Mouse (Mus musculus) liver (tissue): ENCODE measurements around the gene Rarres1.

Experiments used
- DNase-seq: peaks from one replicate; pipeline ENCODE4 v3.0.0-alpha.2; 2020; ENCODE audit warnings: mixed read lengths

Gene Rarres1

GRCm38 (mm10) chr3:67492086-67492869 lies 23.0 kb downstream of the Rarres1 start:
- DNase-seq = no peak

GRCm38 (mm10) chr3:67490156-67490555 lies 25.2 kb downstream of the Rarres1 start:
- DNase-seq = no peak

GRCm38 (mm10) chr3:67485233-67485632 lies 30.1 kb downstream of the Rarres1 start:
- DNase-seq = no peak

- DNase-seq = no peak
Observed at GRCm38 (mm10) chr3:67482400-67482799, 32.9 kb downstream of the Rarres1 start.

- no peak for DNase-seq
Observed at GRCm38 (mm10) chr3:67479806-67480205, 35.5 kb downstream of the Rarres1 start.

- no peak for DNase-seq
Observed at GRCm38 (mm10) chr3:67473438-67473837, 41.9 kb downstream of the Rarres1 start.

- peak; percentile 35 for DNase-seq
Observed at GRCm38 (mm10) chr3:67471408-67472127, 43.8 kb downstream of the Rarres1 start.

- DNase-seq = no peak
Observed at GRCm38 (mm10) chr3:67467281-67467680, 48.0 kb downstream of the Rarres1 start.

GRCm38 (mm10) chr3:67466576-67466975 lies 48.7 kb downstream of the Rarres1 start:
- DNase-seq = no peak

- DNase-seq = peak; percentile 72
Observed at GRCm38 (mm10) chr3:67463450-67464372, 51.6 kb downstream of the Rarres1 start, which contains the start of gene Lxn. TSS of gene Lxn (minus strand) at chr3:67463926.

GRCm38 (mm10) chr3:67463001-67463400 lies 52.3 kb downstream of the Rarres1 start:
- no peak for DNase-seq

GRCm38 (mm10) chr3:67462578-67462977 lies 52.7 kb downstream of the Rarres1 start:
- no peak for DNase-seq

- DNase-seq = no peak
Observed at GRCm38 (mm10) chr3:67462015-67462414, 53.3 kb downstream of the Rarres1 start.

- DNase-seq = no peak
Observed at GRCm38 (mm10) chr3:67459881-67460280, 55.4 kb downstream of the Rarres1 start.

GRCm38 (mm10) chr3:67450601-67451210 lies 64.6 kb downstream of the Rarres1 start:
- no peak for DNase-seq

GRCm38 (mm10) chr3:67449660-67450059 lies 65.7 kb downstream of the Rarres1 start:
- no peak for DNase-seq

- no peak for DNase-seq
Observed at GRCm38 (mm10) chr3:67447143-67447542, 68.2 kb downstream of the Rarres1 start.

- no peak for DNase-seq
Observed at GRCm38 (mm10) chr3:67434011-67434410, 81.3 kb downstream of the Rarres1 start.

- DNase-seq = peak; percentile 88
Observed at GRCm38 (mm10) chr3:67429999-67430380, 85.3 kb downstream of the Rarres1 start, which contains the start of gene Gfm1. TSS of gene Gfm1 (plus strand) at chr3:67430096.

- DNase-seq = no peak
Observed at GRCm38 (mm10) chr3:67429338-67429998, 85.9 kb downstream of the Rarres1 start.
